Mouse (Mus musculus): Measurements from ENCODE around the gene H2al1b.
"Not testable (repeated sequence)": the region's sequence is repeated elsewhere in the genome, so short reads cannot be mapped to it uniquely, and the experiment has no call there.

GRCm38 (mm10) chrX:11311634-11312033 is 9.4 kb downstream of the H2al1b start, which contains the start of gene H2al1e:
- not testable (repeated sequence) for TF ChIP-seq CTCF (IDR thresholded peaks at IDR 0.05; ENCODE audit: control insufficient read depth, insufficient read depth, insufficient read length); USF1 (IDR thresholded peaks at IDR 0.05; ENCODE audit: low read depth)

Data from C2C12 (cell line).